Mouse (Mus musculus): Measurements from ENCODE around the gene Serinc3. TPM values are rescaled to one million over a fixed set of nuclear protein-coding genes. Genes with fewer than 3 reads are reported as not detected.
"Not testable (repeated sequence)": the region's sequence is repeated elsewhere in the genome, so short reads cannot be mapped to it uniquely, and the experiment has no call there.

Gene Serinc3
- polyA plus RNA-seq, 1 experiment = 199 TPM

GRCm38 (mm10) chr2:163663930-163664329 lies 19.0 kb upstream of the Serinc3 start:
- DNase-seq (ENCODE audit: extremely low spot score in 1 of 2, low spot score in 1 of 2) = no peak

DNA sequence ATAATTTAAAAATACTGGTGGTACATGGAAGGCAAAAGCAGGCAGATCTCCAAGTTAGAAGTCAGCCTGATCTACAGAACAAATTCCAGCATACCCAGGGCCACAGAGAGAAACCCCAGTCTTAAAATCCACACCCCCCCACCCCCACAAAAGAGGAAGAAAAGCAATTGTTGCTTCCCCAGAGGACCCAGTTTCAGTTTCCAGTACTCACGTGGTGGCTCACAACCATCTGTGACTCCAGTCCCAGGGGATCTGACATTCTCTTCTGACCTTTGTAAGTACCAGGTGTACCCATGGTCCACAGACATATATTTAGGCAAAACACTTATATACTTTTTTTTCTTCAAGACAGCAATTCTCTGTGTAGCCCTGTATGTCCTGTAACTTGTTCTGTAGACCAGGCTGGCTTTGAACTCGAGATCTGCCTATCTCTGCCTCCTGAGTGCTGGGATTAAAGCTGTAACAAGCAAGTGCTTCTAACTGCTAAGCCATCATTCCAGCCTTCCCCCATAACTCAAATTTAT lies 17.8 kb upstream of the Serinc3 start:
- DNase-seq (ENCODE audit: extremely low spot score in 1 of 2, low spot score in 1 of 2) = no peak

- DNase-seq (ENCODE audit: extremely low spot score in 1 of 2, low spot score in 1 of 2) = no peak
These were observed 17.1 kb upstream of the Serinc3 start for GRCm38 (mm10) chr2:163662076-163662475.

DNA sequence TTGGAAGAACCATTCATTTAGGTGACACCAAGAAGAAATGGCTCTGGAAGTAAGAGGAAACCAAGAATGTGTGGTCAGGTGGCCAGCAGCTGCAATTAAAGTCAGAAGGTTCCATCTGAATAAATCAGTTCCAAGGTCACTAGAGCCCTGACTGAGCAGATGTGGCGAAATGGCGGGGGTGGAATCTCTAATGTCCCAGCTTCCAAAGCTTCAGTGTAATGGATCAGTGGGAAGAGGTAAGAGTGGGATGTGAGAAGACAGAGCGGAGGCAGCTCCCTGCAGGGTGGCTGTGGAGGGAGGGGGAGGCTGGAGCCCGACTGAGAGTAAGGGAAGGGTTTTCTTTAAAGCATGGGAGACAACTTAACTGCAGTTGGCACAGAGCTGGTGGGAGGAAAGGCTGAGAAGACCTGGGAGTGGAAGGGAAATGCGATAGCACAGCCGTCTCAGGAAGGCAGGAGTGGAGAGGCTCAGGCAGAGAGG lies 16.5 kb upstream of the Serinc3 start:
- DNase-seq (ENCODE audit: extremely low spot score in 1 of 2, low spot score in 1 of 2) = peak; percentile 70 to 84

GRCm38 (mm10) chr2:163660103-163660701 lies 15.3 kb upstream of the Serinc3 start:
- no peak for DNase-seq (ENCODE audit: extremely low spot score in 1 of 2, low spot score in 1 of 2)

DNA sequence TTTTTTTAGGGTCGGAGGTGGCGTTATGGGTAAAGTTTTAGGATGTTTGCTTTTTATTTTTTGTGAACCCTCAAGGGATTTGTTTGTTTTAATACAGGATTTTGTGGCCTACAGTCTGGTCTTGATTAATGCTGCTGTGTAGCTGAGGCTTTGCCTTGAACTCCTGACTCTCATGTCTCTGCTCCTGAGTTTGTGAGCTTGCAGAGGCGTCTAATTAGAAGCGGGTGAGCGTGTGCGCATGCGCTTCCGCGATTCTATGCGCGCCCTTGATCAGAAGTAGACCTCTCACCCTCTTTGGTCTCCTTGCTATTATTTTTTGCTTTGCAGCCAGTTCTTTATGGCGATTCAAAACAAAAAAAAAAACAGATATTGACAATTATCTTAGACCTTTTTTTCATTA lies 14.5 kb upstream of the Serinc3 start:
- DNase-seq (ENCODE audit: extremely low spot score in 1 of 2, low spot score in 1 of 2) = no peak

DNA sequence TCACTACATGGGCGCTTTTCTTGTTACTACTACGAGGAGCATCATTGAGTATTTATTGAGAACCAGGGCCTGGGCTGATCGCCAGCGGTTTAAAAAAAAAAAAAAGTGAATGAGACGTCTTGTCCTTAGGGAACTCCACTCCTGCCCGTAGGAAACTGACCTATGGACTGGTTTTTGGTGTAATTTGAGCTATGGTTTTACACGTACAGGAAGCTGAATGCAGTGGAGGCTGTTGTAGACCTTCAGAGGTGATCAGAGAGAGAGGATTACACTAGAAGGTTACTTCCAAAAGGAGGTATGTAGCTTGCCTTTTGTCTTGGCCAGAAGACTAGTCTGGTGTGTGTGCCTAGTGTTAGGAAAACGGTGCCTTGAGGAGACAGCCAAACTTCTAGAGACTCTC lies 14.0 kb upstream of the Serinc3 start:
- no peak for DNase-seq (ENCODE audit: extremely low spot score in 1 of 2, low spot score in 1 of 2)

GRCm38 (mm10) chr2:163657975-163658886 lies 13.3 kb upstream of the Serinc3 start, which contains the start of gene Pkig:
TSS of gene Pkig (plus strand) at chr2:163658386.
- peak; percentile 52 to 84 for DNase-seq (ENCODE audit: extremely low spot score in 1 of 2, low spot score in 1 of 2)

GRCm38 (mm10) chr2:163657486-163657885 lies 12.6 kb upstream of the Serinc3 start:
- DNase-seq (ENCODE audit: extremely low spot score in 1 of 2, low spot score in 1 of 2) = no peak

GRCm38 (mm10) chr2:163655699-163656098 lies 10.8 kb upstream of the Serinc3 start:
- not testable (repeated sequence) for DNase-seq (ENCODE audit: extremely low spot score in 1 of 2, low spot score in 1 of 2)

DNA sequence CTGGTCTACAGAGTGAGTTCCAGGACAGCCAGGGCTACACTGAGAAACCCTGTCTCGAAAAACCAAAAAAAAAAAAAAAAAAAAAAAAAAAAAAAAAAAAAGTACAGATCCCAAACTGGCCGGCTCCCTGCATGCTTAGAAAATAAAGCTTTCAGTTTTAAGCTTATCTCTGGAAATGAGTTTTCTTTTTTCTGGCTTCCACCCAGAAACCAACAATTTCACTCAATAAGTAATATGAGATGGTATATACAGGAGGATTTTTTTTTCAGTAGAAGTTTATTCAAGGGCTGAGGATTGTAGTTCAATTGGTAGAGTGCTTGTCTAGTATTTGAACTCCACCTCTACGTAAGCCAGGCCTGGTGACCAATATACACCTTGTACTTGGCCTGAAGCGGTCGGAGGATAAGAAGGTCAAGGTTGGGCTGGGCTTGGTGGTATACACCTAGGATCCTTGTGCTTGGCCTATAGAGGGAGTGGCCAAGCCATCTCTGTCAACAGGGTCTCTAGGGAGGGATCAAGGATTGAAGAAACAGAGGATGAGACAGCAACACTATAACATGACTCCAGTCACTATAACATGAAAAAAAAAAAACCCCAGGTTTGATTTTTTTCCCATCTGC lies 1.6 kb upstream of the Serinc3 start:
- DNase-seq (ENCODE audit: extremely low spot score in 1 of 2, low spot score in 1 of 2) = no peak

DNA sequence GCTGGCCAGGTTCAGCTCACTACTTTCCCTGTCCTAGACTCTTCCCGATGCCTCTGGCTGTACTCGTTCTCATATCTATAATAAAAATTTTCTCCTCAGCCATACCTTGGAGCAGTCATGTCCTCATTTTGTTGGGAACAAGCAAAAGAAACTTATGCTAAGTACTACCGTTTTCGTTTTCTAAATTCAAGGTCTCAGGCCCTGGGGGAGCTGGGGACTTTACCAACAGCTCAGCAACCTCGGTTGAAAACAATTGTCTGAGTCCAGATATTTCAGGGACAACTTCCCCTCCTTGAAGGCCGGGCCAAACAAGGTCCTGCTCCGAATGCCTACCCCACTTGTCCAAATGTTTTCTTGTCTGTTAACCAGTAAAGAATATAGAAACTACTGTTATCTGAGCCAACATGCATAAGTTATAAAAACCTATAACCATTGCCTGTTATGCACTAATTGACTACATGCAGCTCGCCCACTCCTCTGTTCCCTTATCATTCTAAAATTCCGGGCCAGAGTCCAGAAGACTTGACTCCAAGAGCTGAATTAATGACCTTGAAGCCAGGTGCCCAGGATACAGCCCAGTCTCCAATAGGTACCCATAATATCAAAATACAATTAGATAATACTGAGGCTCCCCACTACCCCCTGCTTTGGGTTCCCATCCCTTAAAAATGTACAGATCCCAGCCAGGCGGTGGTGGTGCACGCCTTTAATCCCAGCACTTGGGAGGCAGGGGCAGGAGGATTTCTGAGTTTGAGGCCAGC lies 949 bp upstream of the Serinc3 start:
- no peak for DNase-seq (ENCODE audit: extremely low spot score in 1 of 2, low spot score in 1 of 2)

GRCm38 (mm10) chr2:163644047-163644446 lies 884 bp downstream of the Serinc3 start:
- no peak for DNase-seq (ENCODE audit: extremely low spot score in 1 of 2, low spot score in 1 of 2)

DNA sequence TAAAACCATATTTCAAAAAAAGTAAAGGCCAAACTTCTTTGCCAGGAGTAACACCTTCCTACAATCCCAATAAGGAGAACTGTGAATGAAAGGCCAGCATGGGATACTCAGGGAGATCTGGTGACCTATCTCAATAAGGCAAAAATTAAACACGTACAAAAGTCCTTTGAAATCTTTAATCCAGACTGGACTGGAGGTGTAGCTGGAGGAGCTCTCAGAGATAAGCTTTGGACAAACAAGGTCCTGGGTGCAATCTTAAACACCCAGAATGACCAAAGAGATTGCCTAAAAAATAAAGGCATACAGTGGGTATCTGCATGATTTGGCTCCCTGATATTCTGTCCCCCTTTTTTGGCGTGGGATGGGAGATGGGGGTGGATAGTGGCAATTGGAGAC lies 1.4 kb downstream of the Serinc3 start:
- DNase-seq (ENCODE audit: extremely low spot score in 1 of 2, low spot score in 1 of 2) = no peak

DNA sequence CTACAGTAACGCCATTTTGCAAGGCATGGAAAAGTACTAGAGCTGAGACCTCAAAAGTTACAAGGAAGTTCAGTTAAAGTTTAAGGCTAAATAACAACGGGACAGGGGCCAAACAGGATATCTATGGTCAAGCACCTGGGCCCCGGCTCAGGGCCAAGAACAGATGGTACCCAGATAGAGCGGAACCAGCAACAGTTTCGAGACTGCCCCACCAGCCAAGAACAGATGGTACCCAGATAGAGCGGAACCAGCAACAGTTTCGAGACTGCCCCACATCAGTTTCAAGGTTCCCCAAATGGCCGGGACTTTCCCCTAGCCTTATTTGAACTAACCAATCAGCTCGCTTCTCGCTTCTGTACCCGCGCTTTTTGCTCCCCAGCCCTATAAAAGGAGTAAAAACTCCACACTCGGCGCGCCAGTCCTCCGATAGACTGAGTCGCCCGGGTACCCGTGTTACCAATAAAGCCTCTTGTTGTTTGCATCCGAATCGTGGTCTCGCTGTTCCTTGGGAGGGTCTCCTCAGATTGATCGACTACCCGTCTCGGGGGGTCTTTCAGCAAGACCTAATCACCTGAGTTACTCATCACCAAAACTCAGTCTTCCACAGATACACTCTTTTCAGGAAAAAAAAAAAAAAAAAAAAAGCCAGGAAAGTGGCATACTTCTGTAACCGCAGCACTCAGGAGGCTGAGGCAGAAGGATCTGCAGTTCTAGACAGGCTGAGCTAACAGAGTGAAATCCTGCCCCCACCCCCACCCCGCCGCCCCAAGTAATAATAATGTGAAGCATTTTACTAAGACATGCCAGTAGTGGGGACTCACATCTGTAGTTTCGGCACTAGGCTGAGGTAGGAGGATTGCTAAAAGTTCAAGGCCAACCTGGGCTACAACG lies 2.0 kb downstream of the Serinc3 start:
- DNase-seq (ENCODE audit: extremely low spot score in 1 of 2, low spot score in 1 of 2) = no peak

DNA sequence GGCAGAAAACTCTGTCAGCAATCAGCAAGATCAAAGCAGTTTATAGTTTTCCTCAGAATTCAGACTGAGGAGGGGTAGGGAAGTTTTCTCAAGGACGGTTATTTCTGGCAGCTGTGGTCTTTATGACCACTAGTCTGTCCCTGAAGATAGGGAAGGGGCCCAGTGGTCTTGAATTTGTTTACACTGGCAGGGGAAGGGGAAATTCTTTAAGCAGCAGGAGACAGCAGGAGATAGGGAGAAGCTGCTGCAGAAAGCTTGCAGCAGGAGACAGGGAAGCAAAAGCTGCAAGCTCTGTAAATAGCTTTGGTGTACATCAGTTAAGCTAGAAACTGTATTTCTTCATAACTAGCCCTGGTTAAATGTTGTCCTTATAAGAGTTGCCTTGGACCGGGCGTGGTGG lies 3.2 kb downstream of the Serinc3 start:
- DNase-seq (ENCODE audit: extremely low spot score in 1 of 2, low spot score in 1 of 2) = no peak

- DNase-seq (ENCODE audit: extremely low spot score in 1 of 2, low spot score in 1 of 2) = no peak
These were observed 4.4 kb downstream of the Serinc3 start for GRCm38 (mm10) chr2:163640493-163640892.

GRCm38 (mm10) chr2:163637655-163638266 lies 7.2 kb downstream of the Serinc3 start:
- no peak for DNase-seq (ENCODE audit: extremely low spot score in 1 of 2, low spot score in 1 of 2)

GRCm38 (mm10) chr2:163636057-163636456 lies 8.9 kb downstream of the Serinc3 start:
- DNase-seq (ENCODE audit: extremely low spot score in 1 of 2, low spot score in 1 of 2) = no peak
